ENCODE assay signal across 9 mouse cellular contexts in the genomic region with DNA sequence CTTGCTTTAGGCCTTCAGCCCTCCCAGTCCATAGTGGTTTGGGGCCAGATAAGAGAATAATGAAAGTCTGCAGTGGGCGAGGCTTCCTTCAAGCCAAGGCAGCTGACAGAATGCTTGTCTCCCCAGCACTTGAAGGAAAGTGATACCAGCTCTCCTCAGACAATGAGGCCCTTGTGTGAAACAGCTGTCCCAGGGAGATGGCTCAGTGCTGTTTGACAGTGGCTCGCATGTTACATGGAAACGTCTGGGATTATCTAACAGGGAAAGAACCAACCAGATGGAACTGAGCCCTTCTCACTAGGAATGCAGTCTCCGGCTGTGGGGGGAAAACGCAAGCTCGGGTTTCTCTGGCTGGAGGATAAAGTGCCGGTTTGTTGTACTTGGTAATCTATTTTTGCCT. TPM values are rescaled to one million over a fixed set of nuclear protein-coding genes. Genes with fewer than 3 reads are reported as not detected.
DNase-seq lines count a peak whose midpoint lies in the region; ATAC-seq and TF ChIP-seq lines count a peak whose summit lies in the region.
"Had no signal": no experiment of that assay in that cellular context is flagged by ENCODE, and none has a peak within 500 bp of the region (broad histone marks: within the 10 kb centered on the region; RNA-seq: fewer than 3 reads in every experiment).

No protein-coding gene starts in this region.

- 7% methylated on average over 7 of the region's 7 CpGs for WGBS in hindbrain, embryonic 14.5 days
- WGBS in stomach, postnatal 0 days: 12% methylated on average over 7 of the region's 7 CpGs

- ATAC-seq in hindbrain, embryonic 14.5 days (ENCODE audit: low FRiP score): peak; percentile 79; the same call in 1 of the 2 replicates
- ATAC-seq in stomach, postnatal 0 days (ENCODE audit: low FRiP score, low TSS enrichment): peak; percentile 47; the same call in 1 of the 2 replicates
- ATAC-seq in activated CD4-positive, CD25-positive, alpha-beta regulatory T cell, adult 4 months: no peak
- ATAC-seq in granulocyte monocyte progenitor cell, adult 5-6 weeks (replicated peaks; ENCODE audit: poor library complexity, severe bottlenecking): no peak

- TF ChIP-seq CTCF in testis, adult 2 months (IDR thresholded peaks at IDR 0.05; ENCODE audit: control insufficient read depth, insufficient read depth, insufficient replicate concordance, low read depth, low read length): no peak
- no peak for TF ChIP-seq CTCF in stomach, postnatal 0 days (IDR thresholded peaks at IDR 0.05; ENCODE audit: low read depth)

- DNase-seq in testis, postnatal 10 days (ENCODE audit: low spot score): no peak
- DNase-seq in frontal cortex, postnatal 10 days (ENCODE audit: low spot score in 2 of 2): peak; percentile 15 to 29
- peak; percentile 37 for DNase-seq in hindbrain, embryonic 14.5 days (ENCODE audit: low spot score)
- peak; percentile 18 to 68 for DNase-seq in lung, postnatal 4 days
- DNase-seq in stomach, postnatal 0 days (ENCODE audit: low spot score): no peak

- no peak for TF ChIP-seq POLR2A in testis, adult 2 months (IDR thresholded peaks at IDR 0.05; ENCODE audit: control insufficient read depth, low read depth, low read length)

- H3K9ac ChIP-seq in hindbrain, embryonic 14.5 days: no peak overlapping the region
- no peak overlapping the region for H3K9ac ChIP-seq in stomach, postnatal 0 days (ENCODE audit: low read length)
- H3K9ac ChIP-seq: liver, embryonic 14.5 days had no signal

- H3K27me3 ChIP-seq in testis, adult 2 months (ENCODE audit: control insufficient read depth, insufficient read depth, low read length): no peaks in the 10 kb centered on the region
- H3K27me3 ChIP-seq in hindbrain, embryonic 14.5 days (ENCODE audit: control insufficient read depth, insufficient read depth, low read length): no peaks in the 10 kb centered on the region
- no peaks in the 10 kb centered on the region for H3K27me3 ChIP-seq in stomach, postnatal 0 days (ENCODE audit: control insufficient read depth, insufficient read depth, low read length)

- no peak for TF ChIP-seq EP300 in stomach, postnatal 0 days (optimal IDR thresholded peaks at IDR 0.05)

- H3K9me3 ChIP-seq in hindbrain, embryonic 14.5 days (ENCODE audit: control insufficient read depth, low read length): no peaks in the 10 kb centered on the region
- no peaks in the 10 kb centered on the region for H3K9me3 ChIP-seq in stomach, postnatal 0 days (ENCODE audit: control insufficient read depth, low read length)

- no peak overlapping the region for H3K4me3 ChIP-seq in testis, adult 2 months (ENCODE audit: control insufficient read depth, low read depth, low read length)
- no peak overlapping the region for H3K4me3 ChIP-seq in hindbrain, embryonic 14.5 days (replicated peaks; ENCODE audit: low read length)
- no peak overlapping the region for H3K4me3 ChIP-seq in stomach, postnatal 0 days (ENCODE audit: low read depth, low read length)

- H3K27ac ChIP-seq in testis, adult 2 months (ENCODE audit: control insufficient read depth, insufficient read depth, low read depth, low read length): peak overlapping the region; percentile 57
- peak overlapping the region; percentile 59; the same call in 1 of the 2 replicates for H3K27ac ChIP-seq in hindbrain, embryonic 14.5 days
- no peak overlapping the region for H3K27ac ChIP-seq in stomach, postnatal 0 days (replicated peaks)
- H3K27ac ChIP-seq: liver, embryonic 14.5 days had no signal

- H3K4me1 ChIP-seq in testis, adult 2 months (ENCODE audit: control insufficient read depth, insufficient read depth, low read length): no peaks in the 10 kb centered on the region
- no peaks in the 10 kb centered on the region for H3K4me1 ChIP-seq in hindbrain, embryonic 14.5 days (replicated peaks; ENCODE audit: control insufficient read depth, insufficient read depth, low read length)
- H3K4me1 ChIP-seq in stomach, postnatal 0 days (replicated peaks; ENCODE audit: control insufficient read depth, insufficient read depth): no peaks in the 10 kb centered on the region

- H3K4me2 ChIP-seq in hindbrain, embryonic 14.5 days (replicated peaks): no peak overlapping the region
- no peak overlapping the region for H3K4me2 ChIP-seq in stomach, postnatal 0 days (replicated peaks; ENCODE audit: low read depth)

- H3K36me3 ChIP-seq in testis, adult 2 months (ENCODE audit: control insufficient read depth, insufficient read depth, low read length): no peaks in the 10 kb centered on the region
- no peaks in the 10 kb centered on the region for H3K36me3 ChIP-seq in hindbrain, embryonic 14.5 days (replicated peaks; ENCODE audit: control insufficient read depth, insufficient read depth)
- no peaks in the 10 kb centered on the region for H3K36me3 ChIP-seq in stomach, postnatal 0 days (ENCODE audit: control insufficient read depth, insufficient read depth, low read length)

RNA-seq across cellular contexts. Expression of gene Tgif1, which starts 59.1 kb away (rescaled TPM):
- 47.5 and 50.9 TPM in 2 replicates for polyA plus RNA-seq in testis, adult 2 months (2012; rRNA removed)
- 11.8 and 12.0 TPM in 2 replicates for polyA plus RNA-seq in hindbrain, embryonic 14.5 days (2014; fragmentation: Nextera tagmentation; extraction: Ambion mirVana)
- polyA plus RNA-seq in stomach, postnatal 0 days (2015; fragmentation: Nextera tagmentation; extraction: Ambion mirVana): 34.7 and 35.6 TPM in 2 replicates
- polyA plus RNA-seq in activated CD4-positive, CD25-positive, alpha-beta regulatory T cell, adult 4 months (2017; shearing (Covaris generic)): 10 to 100 TPM; 38.4 to 58.2 TPM
- total RNA-seq in granulocyte monocyte progenitor cell, adult 5-6 weeks (2014; fragmentation: Nextera tagmentation): 80.0 and 87.9 TPM in 2 replicates
- 33.9 and 48.5 TPM in 2 replicates for total RNA-seq in granulocyte monocyte progenitor cell, adult 5-6 weeks (2017)

Comparison
In these comparisons a context has a peak if more than half of its experiments do, and no peak if none do; other contexts are left out.
1. DNase-seq: peak in frontal cortex, postnatal 10 days (2 of 2), hindbrain, embryonic 14.5 days (single experiment) and lung, postnatal 4 days (2 of 2); none in testis, postnatal 10 days (single experiment) and stomach, postnatal 0 days (single experiment).
2. ATAC-seq: peak in hindbrain, embryonic 14.5 days (single experiment) and stomach, postnatal 0 days (single experiment); none in activated CD4-positive, CD25-positive, alpha-beta regulatory T cell, adult 4 months (single experiment) and granulocyte monocyte progenitor cell, adult 5-6 weeks (single experiment).